Mouse (Mus musculus) ES-Bruce4 (cell line): ENCODE measurements around the gene Unc13b. TPM values are rescaled to one million over a fixed set of nuclear protein-coding genes. Genes with fewer than 3 reads are reported as not detected.

Source experiments
- H3K27ac ChIP-seq: 2 replicates; pipeline ENCODE4 v1.5.1; 2012; ENCODE audit warnings: low read length, inconsistent platforms; ENCODE audit not compliant: insufficient read depth
- H3K27me3 ChIP-seq: 2 replicates; pipeline ENCODE4 v1.6.1; 2012; ENCODE audit warnings: mild to moderate bottlenecking, low read length, inconsistent platforms; ENCODE audit not compliant: control insufficient read depth, poor library complexity, insufficient read depth, severe bottlenecking
- H3K36me3 ChIP-seq: 2 replicates; pipeline ENCODE4 v1.6.1; 2012; ENCODE audit warnings: inconsistent platforms, mild to moderate bottlenecking, low read length, moderate library complexity; ENCODE audit not compliant: control insufficient read depth, poor library complexity, insufficient read depth, severe bottlenecking
- H3K4me1 ChIP-seq: one replicate; pipeline ENCODE4 v1.8.1; 2011; ENCODE audit warnings: low read length; ENCODE audit not compliant: control insufficient read depth, insufficient read depth
- H3K4me3 ChIP-seq: 2 replicates; pipeline ENCODE4 v1.5.1; 2011; ENCODE audit warnings: low read depth, mild to moderate bottlenecking, low read length
- H3K9ac ChIP-seq: 2 replicates; pipeline ENCODE4 v1.6.1; 2012; ENCODE audit warnings: low read depth, mild to moderate bottlenecking, inconsistent platforms; ENCODE audit not compliant: poor library complexity, severe bottlenecking
- H3K9me3 ChIP-seq: replicated peaks from 2 replicates; pipeline ENCODE4 v1.6.1; 2012; ENCODE audit warnings: mild to moderate bottlenecking, low read length, inconsistent platforms; ENCODE audit not compliant: control insufficient read depth, poor library complexity, insufficient read depth, severe bottlenecking
- CTCF ChIP-seq: IDR thresholded peaks from one replicate; pipeline ENCODE4 v1.8.1; 2011; ENCODE audit warnings: low read depth, low read length
- EP300 ChIP-seq: IDR thresholded peaks from 2 replicates; pipeline ENCODE4 v1.6.1; 2011; ENCODE audit warnings: low read depth, low read length; ENCODE audit not compliant: insufficient read depth
- POLR2A ChIP-seq: IDR thresholded peaks from one replicate; pipeline ENCODE4 v1.8.1; 2011; ENCODE audit warnings: low read length; ENCODE audit not compliant: insufficient read depth
- polyA plus RNA-seq: library from polyadenylated mRNA; stranded (reverse); fragments of >200 nt; gene quantifications from 2 replicates; pipeline ENCODE4 v1.2.4, GENCODE M21; 2011; ENCODE audit warnings: low read depth; ENCODE audit not compliant: missing spikeins, insufficient read depth, insufficient read length

Unc13b gene
- polyA plus RNA-seq, 1 experiment: 23.1 TPM

DNA sequence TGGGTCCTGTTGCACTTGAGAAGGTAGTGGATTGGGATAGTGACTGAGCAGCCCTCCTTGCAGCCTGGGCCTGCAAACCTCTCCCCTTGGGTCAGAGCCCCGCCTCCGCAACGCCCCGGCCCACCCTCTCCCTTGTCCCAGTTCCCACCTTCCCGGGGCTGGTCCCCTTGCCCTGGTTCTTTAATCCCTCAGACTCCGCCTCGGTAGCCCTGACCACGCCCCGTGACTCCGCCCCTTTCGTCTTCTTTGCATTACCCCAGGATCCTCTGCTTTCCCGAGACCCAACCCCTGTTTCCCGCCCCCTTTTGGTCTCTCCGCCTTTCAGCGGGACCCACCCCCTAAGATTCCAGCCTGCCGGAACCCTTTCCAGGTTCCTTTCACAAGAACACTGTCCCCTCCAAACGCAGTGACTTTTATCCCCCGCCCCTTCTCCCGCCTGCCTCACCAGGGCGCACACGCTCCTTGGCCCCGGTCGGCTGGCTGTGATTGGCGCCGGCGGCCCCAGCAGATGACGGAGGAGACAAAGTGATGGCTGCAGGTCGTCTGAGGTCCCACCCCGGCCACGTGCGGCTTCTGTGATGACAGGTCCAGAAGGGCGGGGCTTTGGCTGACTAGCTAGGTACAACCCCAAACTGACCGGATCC lies 13.0 kb upstream of the Unc13b start, which contains the start of gene Fam214b:
Gene Fam214b, minus strand, starts transcription at position 562 of the 644 bp plus-strand sequence.
- no peaks in the 10 kb centered on the region for H3K9me3 ChIP-seq
- H3K4me3 ChIP-seq: peak within 1 kb of the TSS; percentile 73
- peak within 1 kb of the TSS; percentile 22; the same call in 1 of the 2 replicates for H3K27ac ChIP-seq
- TF ChIP-seq EP300 (no peak), CTCF (no peak), POLR2A (no peak)
- no peaks in the 10 kb centered on the region for H3K27me3 ChIP-seq
- H3K4me1 ChIP-seq: no peaks in the 10 kb centered on the region
- H3K9ac ChIP-seq: no peak within 1 kb of the TSS
- H3K36me3 ChIP-seq: no peaks in the 10 kb centered on the region

- H3K9ac ChIP-seq: no peak overlapping the region
- H3K4me1 ChIP-seq: no peaks in the 10 kb centered on the region
- no peaks in the 10 kb centered on the region for H3K9me3 ChIP-seq
- no peak for TF ChIP-seq POLR2A
- TF ChIP-seq EP300: no peak
- no peak for TF ChIP-seq CTCF
- H3K4me3 ChIP-seq: no peak overlapping the region
- H3K36me3 ChIP-seq: no peaks in the 10 kb centered on the region
- H3K27ac ChIP-seq: no peak overlapping the region
- no peaks in the 10 kb centered on the region for H3K27me3 ChIP-seq
These were observed 12.1 kb upstream of the Unc13b start for GRCm38 (mm10) chr4:43046607-43047006.

- TF ChIP-seq POLR2A (no peak), EP300 (no peak), CTCF (no peak)
- Histone ChIP-seq H3K9ac (no peak overlapping the region), H3K4me3 (no peak overlapping the region), H3K27me3 (no peaks in the 10 kb centered on the region), H3K27ac (no peak overlapping the region), H3K4me1 (no peaks in the 10 kb centered on the region), H3K36me3 (no peaks in the 10 kb centered on the region), H3K9me3 (no peaks in the 10 kb centered on the region)
These were observed 11.5 kb upstream of the Unc13b start for GRCm38 (mm10) chr4:43047231-43047630.

GRCm38 (mm10) chr4:43052627-43053026 lies 6.1 kb upstream of the Unc13b start:
- TF ChIP-seq CTCF: peak; percentile 30
- no peak for TF ChIP-seq POLR2A
- peaks cover 1% of the 10 kb centered on the region for H3K4me1 ChIP-seq
- H3K36me3 ChIP-seq: no peaks in the 10 kb centered on the region
- H3K9me3 ChIP-seq: no peaks in the 10 kb centered on the region
- no peak overlapping the region for H3K27ac ChIP-seq
- H3K9ac ChIP-seq: no peak overlapping the region
- H3K27me3 ChIP-seq: no peaks in the 10 kb centered on the region
- H3K4me3 ChIP-seq: 0 out of 2 replicates have a peak overlapping the region, but pooled peaks have one; percentile 9

- H3K9ac ChIP-seq: no peak overlapping the region
- no peaks in the 10 kb centered on the region for H3K9me3 ChIP-seq
These were observed 1.1 kb upstream of the Unc13b start for GRCm38 (mm10) chr4:43057654-43058053.

DNA sequence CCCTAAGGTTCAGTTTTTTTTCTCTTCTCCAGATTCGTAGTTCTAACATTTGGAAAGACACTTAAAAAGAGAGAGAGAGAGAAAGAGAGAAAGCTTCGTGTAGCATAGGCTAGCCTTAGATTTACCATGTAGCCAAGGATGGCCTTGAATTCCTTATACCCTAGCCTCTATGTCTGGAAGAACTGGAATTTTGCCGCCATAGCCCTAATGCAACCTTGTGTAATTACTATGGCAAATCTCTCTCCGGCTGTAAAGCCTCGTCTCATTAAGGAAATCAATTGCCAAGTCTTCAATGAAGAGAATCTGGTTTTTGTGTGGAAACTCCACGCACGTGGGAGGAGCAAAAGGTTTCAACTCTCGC lies 381 bp upstream of the Unc13b start:
- peaks cover 7% of the 10 kb centered on the region for H3K27me3 ChIP-seq
- H3K9ac ChIP-seq: no peak overlapping the region
- TF ChIP-seq EP300 (no peak), CTCF (no peak), POLR2A (no peak)
- H3K4me3 ChIP-seq: peak overlapping the region; percentile 43; the same call in 1 of the 2 replicates
- no peak overlapping the region for H3K27ac ChIP-seq
- H3K4me1 ChIP-seq: no peaks in the 10 kb centered on the region
- no peaks in the 10 kb centered on the region for H3K9me3 ChIP-seq
- no peaks in the 10 kb centered on the region for H3K36me3 ChIP-seq

More at GRCm38 (mm10) chr4:43057654-43058053, 1.1 kb upstream of the Unc13b start:
- Histone ChIP-seq H3K4me1 (no peaks in the 10 kb centered on the region), H3K27me3 (peaks cover 7% of the 10 kb centered on the region), H3K36me3 (no peaks in the 10 kb centered on the region), H3K4me3 (no peak overlapping the region), H3K27ac (no peak overlapping the region)
- TF ChIP-seq EP300 (no peak), CTCF (no peak), POLR2A (no peak)
